Mouse (Mus musculus) gastrocnemius, postnatal 10 days (tissue): Measurements from ENCODE around the gene Ank3. TPM values are rescaled to one million over a fixed set of nuclear protein-coding genes. Genes with fewer than 3 reads are reported as not detected.

ENCODE experiments used
- DNase-seq: peaks from one replicate; pipeline ENCODE4 v3.0.0; 2021; ENCODE audit warnings: mixed read lengths
- total RNA-seq, 2 experiments: library from RNA; stranded (reverse); gene quantifications; 2 replicates each; pipeline ENCODE4 v1.2.3; 2021

The Ank3 gene
- total RNA-seq, 2 experiments from 2014 or later, result 82.7 to 83.3 TPM

DNA sequence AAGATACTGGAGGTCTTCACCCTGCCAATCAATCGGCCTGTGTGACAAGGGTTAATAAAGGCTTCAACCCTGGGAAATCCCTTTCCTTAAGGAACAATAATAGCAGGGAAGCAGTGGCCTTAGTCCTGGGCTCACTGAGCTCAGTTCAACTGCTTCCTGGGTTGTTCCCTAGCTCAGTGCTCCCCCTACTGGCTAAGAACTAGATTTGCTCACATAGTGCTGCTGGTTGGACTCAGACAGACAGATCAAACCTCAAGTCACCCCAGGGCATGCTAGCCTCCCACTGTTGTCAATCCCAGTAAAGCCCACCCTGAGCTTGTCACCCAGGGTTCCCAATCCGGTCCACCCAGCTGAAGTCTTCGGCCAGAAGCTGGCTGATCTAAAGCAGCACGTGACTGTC is 447.2 kb downstream of the Ank3 start:
- peak; percentile 21 for DNase-seq

DNA sequence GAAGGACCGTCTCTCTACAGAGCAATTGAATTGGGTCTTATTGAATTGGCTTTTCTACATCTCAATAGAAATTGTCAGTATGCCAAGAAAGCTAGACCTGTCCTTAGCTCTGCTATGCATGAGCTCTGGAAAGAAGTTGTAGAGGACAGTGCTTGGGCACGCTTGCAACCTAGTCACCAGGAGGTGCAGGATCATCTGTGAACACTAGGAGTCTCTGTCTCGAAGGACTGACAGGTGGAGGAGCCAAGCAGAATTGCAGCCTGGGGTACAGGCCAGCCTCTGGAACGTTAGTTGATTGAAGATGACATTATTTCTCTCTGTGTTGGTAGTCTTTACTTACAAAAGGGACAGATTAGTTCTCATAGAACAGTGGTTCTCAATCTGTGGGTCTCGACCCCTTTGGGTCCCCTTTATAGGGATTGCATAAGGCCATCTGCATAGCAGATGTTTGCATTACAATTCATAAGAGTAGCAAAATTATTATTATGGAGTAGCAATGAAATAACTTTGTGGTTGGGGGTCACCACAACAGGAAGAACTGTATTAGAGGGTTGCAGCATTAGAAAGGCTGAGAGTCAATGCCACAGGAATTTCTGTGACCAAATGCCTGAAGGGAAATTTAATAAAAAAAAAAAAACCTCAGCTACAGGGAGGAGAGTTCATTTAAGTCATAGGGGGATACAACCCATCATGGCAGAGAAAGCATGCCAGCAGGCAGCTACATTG is 454.0 kb downstream of the Ank3 start:
- DNase-seq, result no peak

DNA sequence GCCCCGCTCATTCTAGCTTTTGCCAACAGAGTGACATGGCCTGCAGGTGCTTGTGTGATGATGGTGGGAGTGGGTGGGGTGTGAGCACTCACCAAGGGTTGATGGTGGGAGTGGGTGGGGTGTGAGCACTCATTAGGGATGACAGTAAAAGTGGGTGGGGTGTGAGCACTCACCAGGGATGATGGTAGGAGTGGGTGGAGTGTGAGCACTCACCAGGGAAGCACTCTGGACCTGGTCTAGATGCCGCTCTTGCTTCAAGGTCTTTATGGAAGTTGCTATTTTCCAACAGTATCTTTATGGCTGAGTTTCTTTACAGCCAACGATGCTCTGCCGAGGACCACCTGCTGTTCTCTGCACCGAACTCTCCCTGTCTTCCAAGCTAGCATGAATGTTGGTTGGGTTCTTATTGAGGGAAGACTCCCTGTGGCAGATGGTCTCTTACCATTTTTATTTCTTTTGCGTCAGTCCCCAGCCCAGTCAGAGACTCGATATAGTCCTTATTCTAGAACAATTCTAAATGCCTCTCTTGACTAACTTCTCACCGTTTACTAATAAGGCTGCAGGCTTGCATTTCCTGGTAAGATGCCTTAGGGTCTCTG is 456.1 kb downstream of the Ank3 start:
- no peak for DNase-seq

DNA sequence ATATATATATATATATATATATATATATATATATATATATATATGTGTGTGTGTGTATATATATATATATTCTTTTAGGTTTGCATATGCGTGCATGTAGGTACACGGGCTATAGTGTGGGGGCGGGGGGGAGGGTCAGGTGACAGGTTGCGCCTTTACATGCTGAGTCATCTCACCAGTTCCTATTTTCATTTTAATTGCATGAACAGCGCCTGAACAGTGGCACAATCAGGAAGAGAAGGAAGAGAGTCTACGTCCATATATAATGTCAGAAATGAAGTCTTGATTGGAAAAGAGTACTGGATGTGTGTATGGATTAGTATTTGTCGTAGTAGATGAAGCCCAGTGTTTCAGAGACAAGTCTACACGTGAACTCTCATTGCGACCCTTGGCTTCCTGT is 459.4 kb downstream of the Ank3 start:
- DNase-seq, result no peak

DNA sequence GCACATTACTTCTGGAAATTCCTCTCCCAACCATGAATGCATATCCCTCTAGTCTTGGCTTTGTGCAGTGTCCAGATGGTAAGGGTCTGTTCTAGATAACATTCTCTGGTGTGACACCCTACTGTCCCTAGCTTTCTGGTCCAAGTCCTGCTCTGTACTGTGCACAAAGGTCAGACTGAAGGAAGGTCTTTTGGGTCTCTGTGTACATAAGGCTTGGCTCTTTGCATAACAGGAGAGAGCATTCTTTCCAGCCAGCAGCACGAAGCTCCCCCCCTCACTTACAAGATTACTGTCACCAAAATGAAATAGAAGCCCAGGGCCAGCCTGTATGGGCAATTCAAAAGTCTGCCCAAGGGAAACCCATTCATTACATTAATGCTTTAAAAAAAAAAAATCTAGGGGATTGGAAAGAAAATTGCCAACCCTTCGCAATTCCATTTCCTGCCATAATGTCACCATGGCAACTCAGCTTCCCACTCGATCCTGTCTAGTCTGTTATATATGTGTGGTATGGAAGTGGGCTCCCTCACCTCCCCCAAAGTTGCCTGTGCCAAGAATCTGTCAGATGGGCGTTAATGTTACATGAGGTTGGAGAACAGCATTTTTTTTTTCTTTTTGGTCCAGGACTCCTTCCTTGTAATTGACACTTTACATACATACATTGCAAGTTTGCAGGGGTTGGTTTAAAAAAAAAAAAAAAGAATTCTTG is 460.5 kb downstream of the Ank3 start:
- DNase-seq, result no peak

DNA sequence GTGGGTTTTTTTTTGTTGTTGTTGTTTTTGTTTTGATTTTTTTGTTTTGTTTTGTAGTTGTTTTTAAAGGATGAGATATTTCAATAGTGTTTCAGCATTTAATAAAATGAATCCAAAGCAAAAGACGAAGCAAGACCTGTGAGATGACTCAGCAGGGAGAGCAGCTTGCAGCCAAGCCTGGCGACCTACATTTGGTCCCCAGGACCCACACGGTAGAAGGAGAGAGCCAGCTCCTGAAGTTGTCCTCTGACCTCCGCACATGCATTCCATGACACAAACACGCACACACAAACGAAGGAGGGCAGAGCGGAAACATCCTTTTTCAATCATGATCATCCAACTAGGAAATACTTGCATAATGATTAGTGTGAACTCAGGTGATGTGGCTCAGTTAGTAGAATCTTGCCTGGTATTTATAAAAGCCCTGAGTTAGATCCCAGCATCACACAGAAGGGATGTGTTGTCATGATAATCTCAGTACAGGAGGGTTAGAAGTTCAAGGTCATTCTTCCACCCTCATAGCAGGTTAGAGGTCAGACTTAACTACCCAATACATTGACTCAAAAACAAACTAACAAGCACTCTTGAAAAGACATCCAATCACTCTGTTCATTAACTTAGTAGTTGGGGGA is 461.4 kb downstream of the Ank3 start:
- no peak for DNase-seq

DNA sequence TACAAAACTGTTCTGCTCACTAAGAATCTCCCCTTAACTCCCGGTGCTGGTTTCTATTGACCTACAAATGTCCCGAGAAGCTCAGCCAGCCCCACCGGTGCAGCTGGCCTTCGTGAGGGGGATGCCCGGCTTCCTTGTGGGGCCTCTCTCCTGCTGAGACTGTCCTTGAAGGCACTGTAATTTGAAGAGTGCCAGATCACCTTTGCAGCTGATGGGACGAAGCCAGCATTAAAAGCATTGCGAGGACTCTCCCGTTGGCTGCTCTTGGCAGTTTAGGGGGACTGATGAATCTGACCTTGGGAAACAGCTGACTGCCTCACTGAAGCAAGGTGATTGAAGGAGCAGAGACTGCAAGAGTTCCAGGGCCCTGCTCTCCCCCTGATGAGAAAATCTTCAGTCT is 464.3 kb downstream of the Ank3 start:
- no peak for DNase-seq

DNA sequence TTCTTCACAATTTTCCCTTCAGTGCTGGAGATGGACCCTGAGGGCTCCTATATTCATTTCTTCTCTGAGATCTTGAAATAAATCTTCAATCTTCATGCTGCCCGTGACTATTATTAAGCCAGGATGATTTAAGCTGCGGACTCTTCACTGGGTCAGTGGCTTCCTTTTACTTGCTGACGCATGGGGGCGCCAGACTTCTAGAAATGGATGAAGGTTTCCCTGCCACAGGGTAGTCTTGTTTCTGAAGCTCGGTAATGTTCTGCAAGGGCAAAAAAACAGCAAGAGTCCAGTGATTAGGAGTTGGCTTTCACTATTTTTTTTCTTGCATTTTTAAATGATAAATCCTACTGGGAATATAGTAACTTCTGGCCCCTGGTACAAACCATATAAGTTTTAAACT is 471.8 kb downstream of the Ank3 start:
- DNase-seq, result peak; percentile 87

DNA sequence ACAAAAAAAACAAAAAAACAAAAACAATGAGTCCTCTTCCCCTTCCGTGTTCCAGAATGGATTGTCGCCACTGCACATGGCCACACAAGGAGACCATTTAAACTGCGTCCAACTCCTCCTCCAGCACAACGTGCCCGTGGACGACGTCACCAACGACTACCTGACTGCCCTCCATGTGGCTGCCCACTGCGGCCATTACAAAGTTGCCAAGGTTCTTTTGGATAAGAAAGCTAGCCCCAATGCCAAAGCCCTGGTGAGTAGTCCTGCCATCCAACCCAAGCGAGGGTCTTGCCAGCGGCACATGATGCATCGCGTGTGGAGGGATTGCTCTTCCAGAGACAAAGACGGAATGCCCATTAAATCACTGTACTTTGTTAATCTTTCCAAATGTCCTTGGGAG is 472.4 kb downstream of the Ank3 start:
- DNase-seq, result no peak

DNA sequence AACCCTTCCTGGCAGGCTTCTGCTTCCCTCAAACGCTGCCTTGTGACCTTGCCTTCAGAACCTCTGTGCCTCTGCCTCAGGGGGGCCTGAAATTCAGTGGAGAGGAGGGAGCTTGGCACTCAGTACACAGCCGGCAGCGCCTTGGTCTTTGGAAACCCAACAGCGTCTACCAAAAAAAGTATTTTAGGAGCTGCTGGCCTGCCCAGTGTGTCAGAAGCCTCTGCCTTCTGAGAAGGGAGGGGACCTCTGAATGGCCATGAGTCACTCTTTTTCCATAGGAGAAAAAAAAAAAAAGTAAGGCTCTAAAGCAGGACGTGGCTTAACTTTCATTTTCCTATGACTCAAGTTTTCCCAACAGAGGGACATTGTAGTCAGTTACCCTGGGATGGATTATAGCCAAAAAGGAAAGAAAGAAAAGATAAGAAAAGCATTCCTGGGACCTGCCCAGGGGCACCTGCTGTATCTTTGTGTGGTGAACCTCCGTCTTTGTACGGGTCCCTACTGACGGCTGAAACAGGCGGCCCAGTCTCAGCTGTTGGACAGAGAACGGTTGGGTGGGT is 473.7 kb downstream of the Ank3 start:
- DNase-seq, result peak; percentile 29

DNA sequence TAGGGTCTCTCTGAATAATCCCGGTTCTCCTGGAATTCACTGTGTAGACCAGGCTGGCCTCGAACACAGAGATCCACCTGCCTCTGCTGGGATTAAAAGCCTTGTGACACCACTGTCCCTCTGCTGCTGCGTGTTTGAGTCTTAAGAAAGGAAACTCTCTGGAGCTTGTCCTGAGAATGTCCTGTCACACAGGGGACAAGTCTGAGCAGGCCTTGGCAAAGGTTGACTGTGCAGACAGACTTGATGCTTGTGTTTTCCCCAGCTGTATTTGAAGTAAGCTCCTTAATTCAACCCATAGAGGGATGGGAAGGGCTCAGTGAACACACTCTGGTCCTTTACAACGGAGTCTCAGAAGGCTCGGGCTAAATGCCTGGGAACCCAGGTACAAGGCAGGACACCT is 474.3 kb downstream of the Ank3 start:
- no peak for DNase-seq

DNA sequence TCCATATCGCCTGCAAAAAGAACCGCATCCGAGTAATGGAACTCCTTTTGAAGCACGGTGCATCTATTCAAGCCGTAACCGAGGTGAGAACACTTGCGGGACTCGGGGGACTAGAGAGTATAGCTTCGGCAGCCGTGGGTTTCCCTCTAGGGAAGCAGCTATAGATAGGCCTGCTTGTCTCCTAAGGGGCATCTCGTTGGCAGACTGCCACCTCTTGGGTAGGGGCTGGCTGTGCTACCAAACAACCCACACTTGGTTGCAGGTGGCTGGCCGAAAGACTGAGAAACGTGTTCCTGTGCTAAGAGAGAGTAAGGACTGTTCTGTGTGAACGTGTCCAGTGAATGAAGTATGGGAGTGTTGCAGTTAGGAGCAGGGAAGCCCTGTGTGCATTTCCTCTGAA is 476.2 kb downstream of the Ank3 start:
- DNase-seq, result no peak

DNA sequence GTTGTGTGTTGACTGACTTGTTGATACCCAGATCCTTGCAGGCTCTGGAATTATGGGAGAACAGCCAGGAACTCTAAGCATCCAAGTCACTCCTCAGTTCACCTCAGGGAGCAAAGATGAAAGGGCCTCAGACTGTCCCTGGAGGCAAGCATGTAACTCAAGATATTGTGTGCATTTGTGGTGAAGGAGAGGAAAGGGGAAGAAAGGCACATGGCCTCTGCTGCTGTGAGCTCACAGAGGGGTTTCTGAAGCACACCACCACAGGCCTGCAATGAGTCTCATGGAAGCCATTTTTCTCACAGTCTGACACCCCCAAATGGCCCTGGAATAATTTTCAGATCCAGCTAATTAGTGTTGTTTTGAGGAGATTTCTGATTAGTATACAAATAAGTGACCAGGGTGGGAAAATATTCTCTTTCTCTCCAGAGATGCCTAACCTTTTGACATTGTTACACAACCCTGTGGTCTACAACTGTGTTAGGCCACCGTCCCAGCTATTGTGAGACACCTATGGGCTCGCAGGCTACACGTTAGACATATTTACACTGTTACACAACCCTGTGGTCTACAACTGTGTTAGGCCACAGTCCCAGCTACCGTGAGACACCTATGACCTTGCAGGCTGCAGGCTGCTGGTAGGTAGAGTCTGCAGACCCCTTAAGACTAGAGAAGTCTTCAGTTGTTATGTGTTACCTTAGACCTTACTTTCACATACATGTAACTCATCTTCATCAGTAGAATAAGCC is 485.5 kb downstream of the Ank3 start:
- no peak for DNase-seq

DNA sequence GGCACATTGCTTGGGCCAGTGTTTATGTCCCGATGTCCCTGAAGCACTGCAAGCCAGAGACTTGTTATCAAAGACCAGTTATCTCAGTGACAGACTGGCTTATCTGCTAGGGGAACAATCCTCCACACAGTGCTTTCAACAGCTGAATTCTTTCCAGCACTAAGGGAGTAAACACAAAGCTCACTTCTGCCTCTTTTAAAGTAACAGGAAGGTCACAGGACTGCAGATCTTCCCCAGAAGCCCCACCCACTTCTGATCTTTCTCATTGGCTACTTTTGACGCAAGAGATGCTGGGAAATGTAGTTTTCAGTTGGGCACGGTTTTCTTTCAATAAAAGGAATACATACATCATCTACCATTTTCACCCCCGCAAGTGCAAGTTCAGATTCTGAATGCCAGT is 489.8 kb downstream of the Ank3 start:
- no peak for DNase-seq

DNA sequence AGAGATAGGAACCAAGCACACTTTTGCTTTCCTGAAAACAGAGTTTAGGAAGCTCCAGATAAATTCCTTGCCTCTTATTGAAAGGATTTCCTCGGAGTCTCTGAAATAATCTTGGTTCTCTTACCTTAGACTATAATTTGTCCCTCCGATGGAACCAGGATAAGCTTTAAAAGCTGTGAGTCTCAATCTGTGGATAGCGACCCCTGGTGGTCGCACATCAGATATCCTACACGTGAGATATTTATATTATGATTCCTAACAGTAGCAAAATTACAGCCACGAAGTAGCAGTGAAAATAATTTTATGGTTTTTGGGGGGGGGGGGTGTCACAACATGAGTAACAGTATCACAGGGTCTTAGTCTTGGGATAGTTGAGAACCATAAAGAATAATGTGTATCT is 491.2 kb downstream of the Ank3 start:
- DNase-seq, result peak; percentile 59

DNA sequence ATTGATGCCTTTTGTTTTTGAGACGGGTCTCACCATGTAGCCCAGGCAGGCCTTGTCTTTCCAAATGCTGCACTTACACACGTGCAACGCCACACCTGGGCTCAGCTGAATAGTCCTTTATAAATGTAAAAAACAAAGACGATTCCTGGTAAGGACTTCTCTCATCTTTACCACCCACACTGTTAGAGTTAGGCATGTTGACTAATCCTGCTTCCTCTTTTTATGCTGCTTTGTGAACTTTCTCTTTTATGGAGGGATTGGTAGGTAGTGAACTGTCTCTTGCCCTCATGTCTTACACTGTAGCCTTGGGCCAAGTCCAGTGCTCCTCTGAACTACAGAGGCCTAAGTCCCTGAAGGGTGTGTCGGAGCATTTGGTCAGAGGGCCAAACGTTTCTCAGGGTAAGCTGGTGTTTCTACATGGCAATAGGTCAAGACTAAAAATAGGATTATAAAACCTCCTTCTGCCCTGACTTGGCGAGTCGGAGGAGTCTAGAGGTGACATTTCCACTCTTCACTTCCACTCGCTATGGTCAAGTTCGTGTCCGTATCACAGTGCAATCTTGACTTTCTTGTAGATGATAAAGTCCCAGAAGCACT is 491.9 kb downstream of the Ank3 start:
- no peak for DNase-seq

DNA sequence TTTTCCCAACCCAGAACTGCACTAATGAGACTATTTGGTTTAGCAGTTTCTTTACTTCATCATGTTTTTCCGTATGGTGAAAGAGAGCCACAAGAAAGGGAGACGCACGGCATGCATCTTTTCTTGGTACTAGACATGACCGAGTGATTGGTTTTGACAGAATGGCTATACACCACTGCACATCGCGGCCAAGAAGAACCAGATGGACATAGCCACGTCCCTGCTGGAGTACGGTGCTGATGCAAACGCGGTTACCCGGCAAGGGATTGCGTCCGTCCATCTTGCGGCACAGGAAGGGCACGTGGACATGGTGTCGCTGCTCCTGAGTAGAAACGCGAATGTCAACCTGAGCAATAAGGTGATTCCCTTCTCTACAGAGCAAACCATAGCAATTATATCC is 493.6 kb downstream of the Ank3 start:
- no peak for DNase-seq

DNA sequence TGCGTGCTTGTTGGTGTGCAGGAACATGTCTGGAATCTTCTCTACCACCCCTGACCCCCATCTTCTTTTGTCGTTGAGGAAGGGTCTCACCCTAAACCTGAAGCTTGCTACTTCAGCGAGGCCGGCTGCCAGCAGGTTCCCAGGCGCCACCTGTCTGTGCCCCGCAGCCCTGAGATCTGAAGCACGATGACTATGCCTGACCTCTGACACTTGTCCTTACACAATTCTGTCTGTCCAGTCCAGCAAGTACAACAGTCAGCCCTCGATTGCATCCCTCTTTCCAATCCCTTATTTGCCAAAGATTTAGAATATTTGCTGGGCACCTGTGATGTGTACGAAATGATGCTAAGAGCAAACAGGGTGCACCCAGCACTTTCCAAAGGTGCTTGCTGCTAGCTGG is 497.0 kb downstream of the Ank3 start:
- no peak for DNase-seq

DNA sequence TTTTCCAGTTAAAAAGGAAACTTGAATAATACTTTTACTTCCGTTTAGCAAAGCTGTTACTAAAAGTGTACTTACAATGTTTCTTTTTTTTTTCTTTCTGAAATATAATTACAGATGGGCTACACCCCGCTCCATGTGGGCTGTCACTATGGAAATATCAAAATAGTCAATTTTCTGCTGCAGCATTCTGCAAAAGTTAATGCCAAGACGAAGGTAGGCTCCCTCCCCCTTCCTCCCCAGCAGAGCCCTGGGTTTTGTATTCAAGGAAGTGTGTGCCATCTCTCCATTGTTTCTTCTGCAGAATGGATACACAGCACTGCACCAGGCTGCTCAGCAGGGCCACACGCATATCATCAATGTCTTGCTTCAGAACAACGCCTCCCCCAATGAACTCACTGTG is 499.4 kb downstream of the Ank3 start:
- DNase-seq, result no peak

DNA sequence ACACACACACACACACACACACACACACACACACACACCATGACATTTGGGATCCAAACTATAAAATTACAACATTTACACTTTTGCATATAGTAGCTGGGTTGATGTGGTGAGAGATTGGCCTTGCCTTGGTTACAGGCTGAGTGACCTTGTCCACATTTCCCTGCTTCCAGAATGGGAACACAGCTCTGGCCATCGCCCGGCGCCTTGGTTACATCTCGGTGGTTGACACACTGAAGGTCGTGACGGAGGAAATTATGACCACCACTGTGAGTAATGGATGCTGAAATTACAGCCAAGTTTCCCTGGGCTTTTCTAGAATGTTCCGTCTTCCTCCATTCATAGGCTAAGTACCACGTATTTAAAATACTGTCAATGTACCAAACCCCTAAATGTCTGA is 500.2 kb downstream of the Ank3 start:
- DNase-seq, result no peak

DNA sequence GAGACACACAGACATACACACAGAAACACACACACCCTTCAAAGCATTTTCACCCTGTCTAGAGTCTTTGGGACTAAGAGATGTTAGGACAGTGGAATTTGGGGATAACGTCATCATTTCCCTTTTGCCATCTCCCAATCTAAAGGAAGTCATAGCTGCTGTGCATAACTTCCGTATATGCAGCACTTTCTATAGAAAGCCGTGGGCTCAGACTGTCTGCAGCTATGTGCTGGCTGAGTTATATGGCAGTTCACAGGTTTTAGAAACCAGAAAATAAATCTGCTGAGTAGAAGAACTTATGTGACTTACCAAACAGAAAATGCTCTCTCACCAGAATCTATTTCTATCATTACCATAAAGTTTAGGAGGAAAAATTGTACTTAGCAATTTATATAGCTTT is 501.2 kb downstream of the Ank3 start:
- DNase-seq, result no peak

DNA sequence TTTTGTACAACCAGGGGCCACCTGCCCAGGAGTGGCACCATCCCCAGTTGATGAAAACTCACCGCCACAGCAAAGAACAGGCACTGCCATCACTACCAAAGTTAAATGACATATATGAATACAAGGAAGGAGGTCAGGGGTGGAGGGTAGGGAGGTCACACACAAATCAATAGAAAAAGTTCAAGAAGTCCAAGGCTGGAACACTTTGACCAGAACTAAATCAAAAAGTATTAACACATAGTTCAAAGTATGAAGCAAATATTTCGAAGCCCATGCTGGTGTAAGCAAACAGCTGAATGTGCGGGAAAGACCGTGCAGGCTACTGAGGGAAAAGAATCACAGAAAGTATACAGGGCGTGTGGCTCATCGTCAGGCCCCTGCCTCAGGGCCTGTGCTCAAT is 503.5 kb downstream of the Ank3 start:
- DNase-seq, result no peak
